10 mouse cellular contexts compared by ENCODE assay signal in genomic region chr17:25642032-25642431, GRCm38 (mm10).
DNase-seq lines count a peak whose midpoint lies in the region; ATAC-seq and TF ChIP-seq lines count a peak whose summit lies in the region.
"Had no signal": no experiment of that assay in that cellular context is flagged by ENCODE, and none has a peak within 500 bp of the region (broad histone marks: within the 10 kb centered on the region; RNA-seq: fewer than 3 reads in every experiment).

No protein-coding gene starts in this region.

- H3K79me2 ChIP-seq in C2C12 (ENCODE audit: control insufficient read depth, insufficient read depth) = no peaks in the 10 kb centered on the region

- DNase-seq in kidney, postnatal 0 days (ENCODE audit: low spot score) = peak; percentile 36
- no peak for DNase-seq in kidney, adult 18-20 months
- DNase-seq in adrenal gland, postnatal 14 days = peak; percentile 91
- DNase-seq in heart, postnatal 14 days = peak; percentile 52 to 57
- DNase-seq in kidney, postnatal 10 days = no peak
- no peak for DNase-seq in spleen, postnatal 14 days (ENCODE audit: low spot score in 2 of 2)
- DNase-seq: thymus, postnatal 36 days had no signal

- no peaks in the 10 kb centered on the region for H3K36me3 ChIP-seq in kidney, postnatal 0 days (ENCODE audit: insufficient read depth, low read length)
- H3K36me3 ChIP-seq in C2C12 (ENCODE audit: control insufficient read depth, insufficient read depth) = no peaks in the 10 kb centered on the region
- H3K36me3 ChIP-seq in neural tube, embryonic 15.5 days = no peaks in the 10 kb centered on the region
- H3K36me3 ChIP-seq: lung, embryonic 15.5 days had no signal

- no peak overlapping the region for H3ac ChIP-seq in C2C12 (ENCODE audit: control insufficient read depth, insufficient read length, low read depth)

- no peak overlapping the region for H3K4me3 ChIP-seq in kidney, postnatal 0 days (replicated peaks; ENCODE audit: low read depth, low read length)
- H3K4me3 ChIP-seq in C2C12 (ENCODE audit: insufficient read depth, poor library complexity, severe bottlenecking) = no peak overlapping the region
- no peak overlapping the region for H3K4me3 ChIP-seq in neural tube, embryonic 15.5 days (replicated peaks)
- H3K4me3 ChIP-seq: lung, embryonic 15.5 days had no signal

- H3K4me1 ChIP-seq in kidney, postnatal 0 days (replicated peaks; ENCODE audit: insufficient read depth, low read length) = 0 out of 2 replicates have a peak, but pooled peaks cover 15% of the 10 kb centered on the region
- peaks cover 30% of the 10 kb centered on the region for H3K4me1 ChIP-seq in neural tube, embryonic 15.5 days

- H3K27ac ChIP-seq in kidney, postnatal 0 days = no peak overlapping the region
- no peak overlapping the region for H3K27ac ChIP-seq in neural tube, embryonic 15.5 days (replicated peaks)
- H3K27ac ChIP-seq: lung, embryonic 15.5 days had no signal

- TF ChIP-seq CTCF in kidney, postnatal 0 days (IDR thresholded peaks at IDR 0.05; ENCODE audit: low read depth) = 0 out of 2 replicates have a peak, but pooled peaks have one; percentile 11
- TF ChIP-seq CTCF in C2C12 (IDR thresholded peaks at IDR 0.05; ENCODE audit: control insufficient read depth, insufficient read depth, insufficient read length) = no peak

- no peaks in the 10 kb centered on the region for H3K9me3 ChIP-seq in kidney, postnatal 0 days (replicated peaks; ENCODE audit: low read length)
- no peaks in the 10 kb centered on the region for H3K9me3 ChIP-seq in neural tube, embryonic 15.5 days (replicated peaks)
- H3K9me3 ChIP-seq: lung, embryonic 15.5 days had no signal

- ATAC-seq in kidney, postnatal 0 days (replicated peaks; ENCODE audit: low FRiP score, low read depth) = 0 out of 2 replicates have a peak, but pooled peaks have one; percentile 35
- no peak for ATAC-seq in neural tube, embryonic 15.5 days (ENCODE audit: low FRiP score)

- intact Hi-C loops in heart, postnatal 14 days (cut with DNase I) = no loop called here

- H3K79me3 ChIP-seq in C2C12 (ENCODE audit: low read depth) = no peaks in the 10 kb centered on the region

- WGBS in kidney, postnatal 0 days = 50% methylated on average over 8 of the region's 8 CpGs
- WGBS in neural tube, embryonic 15.5 days = 81% methylated on average over 8 of the region's 8 CpGs

- no peak overlapping the region for H3K4me2 ChIP-seq in kidney, postnatal 0 days (ENCODE audit: low read length)
- H3K4me2 ChIP-seq in neural tube, embryonic 15.5 days = no peak overlapping the region
- H3K4me2 ChIP-seq: lung, embryonic 15.5 days had no signal

- no peaks in the 10 kb centered on the region for H3K27me3 ChIP-seq in kidney, postnatal 0 days (ENCODE audit: insufficient read depth, low read length)
- no peaks in the 10 kb centered on the region for H3K27me3 ChIP-seq in C2C12 (ENCODE audit: control insufficient read depth, insufficient read depth, insufficient read length)
- H3K27me3 ChIP-seq in neural tube, embryonic 15.5 days (replicated peaks) = no peaks in the 10 kb centered on the region
- H3K27me3 ChIP-seq: lung, embryonic 15.5 days had no signal

- no peak overlapping the region for H3K9ac ChIP-seq in kidney, postnatal 0 days (ENCODE audit: low read depth, low read length)
- no peak overlapping the region for H3K9ac ChIP-seq in neural tube, embryonic 15.5 days (replicated peaks)
- H3K9ac ChIP-seq: lung, embryonic 15.5 days had no signal

TF ChIP-seq in C2C12, 6 proteins besides CTCF, POLR2A, EP300 and RAD21:
- no peak for TF ChIP-seq MAX (IDR thresholded peaks at IDR 0.05)
- TF ChIP-seq MYOG (IDR thresholded peaks at IDR 0.05; ENCODE audit: control insufficient read depth, extremely low read depth, insufficient read length) = no peak
- TF ChIP-seq CEBPB (IDR thresholded peaks at IDR 0.05; ENCODE audit: low read depth) = no peak
- no peak for TF ChIP-seq MYOD1 (IDR thresholded peaks at IDR 0.05; ENCODE audit: control insufficient read depth, insufficient read length, low read depth)
- no peak for TF ChIP-seq USF1 (IDR thresholded peaks at IDR 0.05; ENCODE audit: low read depth)
- peak; percentile 17 for TF ChIP-seq FOSL1 (IDR thresholded peaks at IDR 0.05; ENCODE audit: insufficient read depth, low read length, poor library complexity, severe bottlenecking)

Comparison
In these comparisons a context has a peak if more than half of its experiments do, and no peak if none do; other contexts are left out.
1. DNase-seq: peak in kidney, postnatal 0 days (single experiment), adrenal gland, postnatal 14 days (single experiment) and heart, postnatal 14 days (2 of 2); none in kidney, adult 18-20 months (single experiment), kidney, postnatal 10 days (single experiment) and spleen, postnatal 14 days (0 of 2).